Mouse (Mus musculus) MEL (cell line): ENCODE data around the gene Mecom. TPM values are rescaled to one million over a fixed set of nuclear protein-coding genes. Genes with fewer than 3 reads are reported as not detected.
"Not testable (repeated sequence)": the region's sequence is repeated elsewhere in the genome, so short reads cannot be mapped to it uniquely, and the experiment has no call there.

Experiments
- DNase-seq: peaks from one replicate; pipeline ENCODE4 v3.0.0; 2011; ENCODE audit warnings: low read depth, low spot score
- H3K27ac ChIP-seq: 2 replicates; pipeline ENCODE4 v1.5.1; 2012; ENCODE audit warnings: low read depth, mild to moderate bottlenecking, control low read depth, low read length, moderate library complexity; ENCODE audit not compliant: control insufficient read depth
- H3K27me3 ChIP-seq, 2 experiments: fragments of 150-350 bp in 1 of 2; sonication (generic) in 1 of 2; 2 replicates each; pipeline ENCODE4 v1.6.1; 2012; ENCODE audit warnings: low read length in 2 of 2, mild to moderate bottlenecking in 2 of 2, improper control_type of control experiment in 1 of 2, moderate library complexity in 1 of 2; ENCODE audit not compliant: insufficient read depth in 2 of 2, control insufficient read depth in 1 of 2
- H3K36me3 ChIP-seq, 2 experiments: 2 replicates each; pipeline ENCODE4 v1.6.1; 2012 to 2014; ENCODE audit warnings: low read length in 2 of 2, improper control_type of control experiment in 1 of 2, inconsistent platforms in 1 of 2, mild to moderate bottlenecking in 1 of 2; ENCODE audit not compliant: insufficient read depth in 2 of 2, control insufficient read depth in 1 of 2
- H3K4me1 ChIP-seq, 2 experiments: fragments of 150-350 bp in 1 of 2; sonication (generic) in 1 of 2; 2 replicates each; pipeline ENCODE4 v1.6.1; 2012; ENCODE audit warnings: low read length in 2 of 2, improper control_type of control experiment in 1 of 2, mild to moderate bottlenecking in 1 of 2; ENCODE audit not compliant: insufficient read depth in 2 of 2, control insufficient read depth in 1 of 2
- H3K4me3 ChIP-seq, 2 experiments: fragments of 150-350 bp in 1 of 2; sonication (generic) in 1 of 2; 2 replicates each; pipeline ENCODE4 v1.5.1; 2012; ENCODE audit warnings: low read depth in 2 of 2, low read length in 2 of 2, mild to moderate bottlenecking in 2 of 2, moderate library complexity in 2 of 2, control low read depth in 1 of 2, improper control_type of control experiment in 1 of 2; ENCODE audit not compliant: control insufficient read depth in 1 of 2, insufficient read depth in 1 of 2
- H3K79me2 ChIP-seq: 2 replicates; pipeline ENCODE4 v1.6.1; 2012; ENCODE audit warnings: mild to moderate bottlenecking, low read length, moderate library complexity; ENCODE audit not compliant: control insufficient read depth, poor library complexity, insufficient read depth
- H3K9ac ChIP-seq: 2 replicates; pipeline ENCODE4 v1.6.1; 2012; ENCODE audit warnings: low read depth, mild to moderate bottlenecking, control low read depth, low read length, moderate library complexity; ENCODE audit not compliant: control insufficient read depth, poor library complexity, severe bottlenecking
- H3K9me3 ChIP-seq: fragments of 150-350 bp; sonication (generic); replicated peaks from 2 replicates; pipeline ENCODE4 v1.6.1; 2012; ENCODE audit warnings: mild to moderate bottlenecking, low read length, improper control_type of control experiment, moderate library complexity; ENCODE audit not compliant: insufficient read depth
- CHD2 ChIP-seq: IDR thresholded peaks from 2 replicates; pipeline ENCODE4 v1.6.1; 2011; ENCODE audit warnings: low read length, improper control_type of control experiment
- EP300 ChIP-seq, 2 experiments: IDR thresholded peaks; 2 replicates each; pipeline ENCODE4 v1.6.1; 2011; ENCODE audit warnings: improper control_type of control experiment in 2 of 2, low read length in 2 of 2, low read depth in 1 of 2, mild to moderate bottlenecking in 1 of 2
- ETS1 ChIP-seq: IDR thresholded peaks from 2 replicates; pipeline ENCODE4 v1.6.1; 2012; ENCODE audit warnings: low read depth, mild to moderate bottlenecking, inconsistent platforms, low read length, improper control_type of control experiment, moderate library complexity
- GATA1 ChIP-seq: IDR thresholded peaks from 2 replicates; pipeline ENCODE4 v1.6.1; 2011; ENCODE audit warnings: low read depth, low read length, improper control_type of control experiment
- HCFC1 ChIP-seq: IDR thresholded peaks from 2 replicates; pipeline ENCODE4 v1.6.1; 2012; ENCODE audit warnings: low read depth, mild to moderate bottlenecking, inconsistent platforms, low read length, improper control_type of control experiment, moderate library complexity
- MAFK ChIP-seq: IDR thresholded peaks from 2 replicates; pipeline ENCODE4 v1.6.1; 2011; ENCODE audit warnings: low read depth, mild to moderate bottlenecking, low read length, improper control_type of control experiment, borderline replicate concordance
- MAX ChIP-seq: IDR thresholded peaks from 2 replicates; pipeline ENCODE4 v1.6.1; 2011; ENCODE audit warnings: low read length, improper control_type of control experiment
- MEF2A ChIP-seq: IDR thresholded peaks from 2 replicates; pipeline ENCODE4 v1.6.1; 2014; ENCODE audit warnings: low read depth, mild to moderate bottlenecking, inconsistent platforms, low read length, improper control_type of control experiment; ENCODE audit not compliant: poor library complexity, insufficient replicate concordance, severe bottlenecking; ENCODE audit errors: extremely low read depth
- MYC ChIP-seq: IDR thresholded peaks from 2 replicates; pipeline ENCODE4 v1.6.1; 2011; ENCODE audit warnings: low read depth, mild to moderate bottlenecking, low read length, improper control_type of control experiment, moderate library complexity
- NRF1 ChIP-seq: IDR thresholded peaks from 2 replicates; pipeline ENCODE4 v1.6.1; 2014; ENCODE audit warnings: low read depth, mild to moderate bottlenecking, inconsistent platforms, low read length, improper control_type of control experiment, moderate library complexity; ENCODE audit not compliant: poor library complexity, insufficient read depth, severe bottlenecking
- POLR2A ChIP-seq, 2 experiments: IDR thresholded peaks; 2 replicates each; pipeline ENCODE4 v1.6.1; 2011 to 2012; ENCODE audit warnings: low read length in 2 of 2, mild to moderate bottlenecking in 2 of 2, control low read depth in 1 of 2, improper control_type of control experiment in 1 of 2, low read depth in 1 of 2, moderate library complexity in 1 of 2; ENCODE audit not compliant: control insufficient read depth in 1 of 2, insufficient read depth in 1 of 2, poor library complexity in 1 of 2
- POLR2AphosphoS5 ChIP-seq: IDR thresholded peaks from 2 replicates; pipeline ENCODE4 v1.6.1; 2012; ENCODE audit warnings: low read depth, borderline replicate concordance, mild to moderate bottlenecking, inconsistent platforms, low read length, moderate library complexity, mixed read lengths
- RAD21 ChIP-seq: IDR thresholded peaks from 2 replicates; pipeline ENCODE4 v1.6.1; 2011; ENCODE audit warnings: mild to moderate bottlenecking, low read depth, low read length, improper control_type of control experiment
- RCOR1 ChIP-seq: IDR thresholded peaks from 2 replicates; pipeline ENCODE4 v1.6.1; 2012; ENCODE audit warnings: low read depth, mild to moderate bottlenecking, inconsistent platforms, low read length, improper control_type of control experiment
- TCF12 ChIP-seq: IDR thresholded peaks from 2 replicates; pipeline ENCODE4 v1.6.1; 2014; ENCODE audit warnings: low read depth, mild to moderate bottlenecking, inconsistent platforms, low read length, improper control_type of control experiment, moderate library complexity
- UBTF ChIP-seq: IDR thresholded peaks from 2 replicates; pipeline ENCODE4 v1.6.1; 2012; ENCODE audit warnings: low read depth, mild to moderate bottlenecking, inconsistent platforms, low read length, improper control_type of control experiment, moderate library complexity, borderline replicate concordance; ENCODE audit not compliant: insufficient read depth
- USF1 ChIP-seq: IDR thresholded peaks from 2 replicates; pipeline ENCODE4 v1.6.1; 2014; ENCODE audit warnings: low read depth, mild to moderate bottlenecking, inconsistent platforms, low read length, improper control_type of control experiment, moderate library complexity
- USF2 ChIP-seq, 2 experiments: IDR thresholded peaks; 2 replicates each; pipeline ENCODE4 v1.6.1; 2011 to 2012; ENCODE audit warnings: improper control_type of control experiment in 2 of 2, low read length in 2 of 2, borderline replicate concordance in 1 of 2, inconsistent platforms in 1 of 2, low read depth in 1 of 2, mild to moderate bottlenecking in 1 of 2; ENCODE audit not compliant: insufficient read depth in 1 of 2
- ZMIZ1 ChIP-seq: IDR thresholded peaks from 2 replicates; pipeline ENCODE4 v1.6.1; 2012; ENCODE audit warnings: low read depth, mild to moderate bottlenecking, inconsistent platforms, low read length, improper control_type of control experiment, moderate library complexity
- ZNF384 ChIP-seq: IDR thresholded peaks from 2 replicates; pipeline ENCODE4 v1.6.1; 2012; ENCODE audit warnings: low read depth, mild to moderate bottlenecking, inconsistent platforms, low read length, improper control_type of control experiment
- polyA plus RNA-seq, 2 experiments: library from polyadenylated mRNA; stranded (reverse) in 1 of 2; unstranded in 1 of 2; fragments of >175 nt in 1 of 2; fragments of >200 nt in 1 of 2; gene quantifications; 2 replicates each; pipeline versions ENCODE4 v1.2.1 to v1.2.4; 2012; ENCODE audit warnings: low replicate concordance in 2 of 2, low read depth in 1 of 2; ENCODE audit not compliant: insufficient read length in 2 of 2, insufficient read depth in 1 of 2, missing spikeins in 1 of 2
- total RNA-seq: library from RNA; depleted of rRNA; stranded (reverse); fragments of 300-350 nt; gene quantifications from 2 replicates; pipeline ENCODE4 v1.2.3, GENCODE M21; 2012

Mecom gene
- total and polyA plus RNA-seq, 3 experiments, result 0.04 TPM; not detected in 2

GRCm38 (mm10) chr3:30226928-30227370 lies 320.9 kb downstream of the Mecom start:
- no peak overlapping the region for H3K27ac ChIP-seq
- H3K27me3 ChIP-seq, result no peaks in the 10 kb centered on the region
- TF ChIP-seq ZMIZ1 (no peak), ZNF384 (no peak), HCFC1 (no peak), CHD2 (no peak), MAFK (no peak), NRF1 (no peak), MAX (no peak), RCOR1 (no peak), MYC (no peak), EP300 (IDR thresholded peaks at IDR 0.05; ENCODE audit: low read depth in 1 of 2, low read length in 2 of 2) (no peak), GATA1 (no peak), RAD21 (no peak), MEF2A (no peak), USF2 (IDR thresholded peaks at IDR 0.05; ENCODE audit: borderline replicate concordance in 1 of 2, insufficient read depth in 1 of 2, low read depth in 1 of 2, low read length in 2 of 2) (no peak), ETS1 (no peak), USF1 (no peak), UBTF (no peak), TCF12 (no peak), POLR2A (IDR thresholded peaks at IDR 0.05; ENCODE audit: control insufficient read depth in 1 of 2, insufficient read depth in 1 of 2, low read depth in 1 of 2, low read length in 2 of 2, poor library complexity in 1 of 2) (no peak), POLR2AphosphoS5 (no peak)
- H3K4me3 ChIP-seq, result no peak overlapping the region
- DNase-seq, result no peak
- no peaks in the 10 kb centered on the region for H3K79me2 ChIP-seq
- H3K36me3 ChIP-seq, result no peaks in the 10 kb centered on the region
- H3K4me1 ChIP-seq, result no peaks in the 10 kb centered on the region
- H3K9me3 ChIP-seq, result no peaks in the 10 kb centered on the region
- H3K9ac ChIP-seq, result no peak overlapping the region

- DNase-seq, H3K79me2 ChIP-seq: not testable (repeated sequence)
Measured at GRCm38 (mm10) chr3:30225200-30225599, 322.6 kb downstream of the Mecom start.

More at GRCm38 (mm10) chr3:30225200-30225599, 322.6 kb downstream of the Mecom start:
- H3K4me3 ChIP-seq, H3K9ac ChIP-seq, H3K27me3 ChIP-seq, H3K9me3 ChIP-seq, H3K27ac ChIP-seq, H3K4me1 ChIP-seq, H3K36me3 ChIP-seq: not testable (repeated sequence)
